Mouse (Mus musculus) left cerebral cortex, postnatal 36 days (tissue): Measurements from ENCODE around the gene Cel. TPM values are rescaled to one million over a fixed set of nuclear protein-coding genes. Genes with fewer than 3 reads are reported as not detected.

Experiments used
- DNase-seq, 2 experiments: peaks; one replicate each; pipeline ENCODE4 v3.0.0; 2021 to 2022; ENCODE audit warnings: low spot score in 2 of 2, mixed read lengths in 1 of 2
- intact Hi-C: fragments of 180-260 bp; cut with DNase I; formaldehyde crosslinking; loops from one replicate; pipeline ENCODE4 v1.15.1; 2025
- total RNA-seq, 2 experiments: library from RNA; stranded (reverse); gene quantifications; 2 replicates each; pipeline ENCODE4 v1.2.3; 2021

Gene Cel
- total RNA-seq: not detected

GRCm38 (mm10) chr2:28563303-28563702 lies at the start of gene Cel:
Gene Cel (minus strand): TSS chr2:28563403.
- no peak for DNase-seq
- intact Hi-C loops: no loop called here

GRCm38 (mm10) chr2:28612436-28613063 lies 49.3 kb upstream of the Cel start:
- intact Hi-C loops: no loop called here
- DNase-seq: no peak

GRCm38 (mm10) chr2:28611407-28611787 lies 48.2 kb upstream of the Cel start:
- no peak for DNase-seq
- intact Hi-C loops: no loop called here

DNA sequence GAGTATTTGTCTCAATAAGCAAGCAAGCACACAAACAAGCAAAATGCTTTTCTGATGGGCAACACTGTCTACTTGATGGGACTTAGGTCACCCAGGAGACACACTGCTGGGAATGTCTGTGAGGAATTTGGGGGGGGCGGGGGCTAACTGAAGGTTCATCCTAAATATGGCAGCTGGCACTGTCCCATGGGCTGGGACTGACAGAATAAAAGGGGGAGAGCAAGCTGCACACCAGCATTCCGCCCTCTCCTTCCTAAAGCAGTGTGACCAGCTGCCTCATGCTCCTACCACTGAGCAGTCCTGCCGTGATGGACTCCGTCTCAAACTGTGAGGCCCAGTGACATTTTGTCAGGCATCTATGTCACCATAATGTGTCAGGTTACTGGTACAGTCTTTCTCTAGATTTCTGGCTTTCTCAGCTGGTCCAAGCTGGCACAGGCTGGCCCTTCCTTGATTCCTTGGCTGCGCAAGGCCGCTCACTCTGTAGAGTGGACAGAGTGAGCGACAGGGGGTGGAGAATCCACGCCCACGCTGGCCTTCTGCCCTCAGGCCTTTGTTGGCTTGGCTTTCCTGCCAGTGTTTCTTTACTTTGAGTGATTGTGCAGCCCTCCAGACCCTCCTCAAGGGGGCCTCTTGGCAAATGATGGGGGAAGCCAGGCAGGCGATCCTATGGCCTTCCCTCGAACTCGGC lies 47.7 kb upstream of the Cel start:
- DNase-seq: no peak
- intact Hi-C loops: no loop called here

GRCm38 (mm10) chr2:28609851-28610250 lies 46.6 kb upstream of the Cel start:
- intact Hi-C loops: no loop called here
- DNase-seq: no peak

GRCm38 (mm10) chr2:28607341-28608165 lies 44.4 kb upstream of the Cel start:
- DNase-seq: no peak
- intact Hi-C loops: no loop called here

DNA sequence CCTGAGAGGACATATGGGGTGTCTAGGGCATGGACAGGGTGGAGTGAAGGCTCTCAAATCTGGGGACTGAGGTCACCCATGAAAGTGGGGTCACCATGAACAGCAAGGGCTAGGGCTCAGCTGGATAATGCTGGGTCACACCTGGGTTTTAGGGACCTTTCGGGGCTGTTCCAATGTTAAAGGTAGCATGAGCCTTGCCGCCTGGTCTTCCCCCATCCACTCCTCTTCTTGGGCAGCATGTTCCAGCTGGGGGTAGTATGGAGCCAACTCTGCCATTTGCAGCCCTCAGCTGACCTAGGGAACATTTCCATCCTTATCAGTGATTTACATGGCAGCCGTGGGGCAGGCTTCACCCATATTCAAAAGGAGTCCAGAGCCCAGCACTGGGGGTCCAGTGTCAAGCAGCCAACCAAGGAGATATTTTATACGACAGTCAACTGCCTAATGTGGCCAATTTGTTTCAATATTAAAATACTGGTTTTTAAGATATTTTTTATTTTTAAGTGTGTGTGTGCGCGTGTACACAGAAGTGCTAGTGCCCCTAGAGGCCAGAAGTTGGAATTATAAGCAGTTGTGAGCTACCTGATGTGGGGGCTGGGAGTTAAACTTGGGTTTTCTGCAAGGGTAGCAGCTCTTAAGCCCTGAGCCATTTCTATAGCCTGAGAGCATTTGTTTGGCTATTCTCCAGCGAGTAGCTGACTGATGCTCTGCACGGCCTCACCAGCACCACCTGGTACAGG lies 43.6 kb upstream of the Cel start:
- DNase-seq: no peak
- intact Hi-C loops: no loop called here

DNA sequence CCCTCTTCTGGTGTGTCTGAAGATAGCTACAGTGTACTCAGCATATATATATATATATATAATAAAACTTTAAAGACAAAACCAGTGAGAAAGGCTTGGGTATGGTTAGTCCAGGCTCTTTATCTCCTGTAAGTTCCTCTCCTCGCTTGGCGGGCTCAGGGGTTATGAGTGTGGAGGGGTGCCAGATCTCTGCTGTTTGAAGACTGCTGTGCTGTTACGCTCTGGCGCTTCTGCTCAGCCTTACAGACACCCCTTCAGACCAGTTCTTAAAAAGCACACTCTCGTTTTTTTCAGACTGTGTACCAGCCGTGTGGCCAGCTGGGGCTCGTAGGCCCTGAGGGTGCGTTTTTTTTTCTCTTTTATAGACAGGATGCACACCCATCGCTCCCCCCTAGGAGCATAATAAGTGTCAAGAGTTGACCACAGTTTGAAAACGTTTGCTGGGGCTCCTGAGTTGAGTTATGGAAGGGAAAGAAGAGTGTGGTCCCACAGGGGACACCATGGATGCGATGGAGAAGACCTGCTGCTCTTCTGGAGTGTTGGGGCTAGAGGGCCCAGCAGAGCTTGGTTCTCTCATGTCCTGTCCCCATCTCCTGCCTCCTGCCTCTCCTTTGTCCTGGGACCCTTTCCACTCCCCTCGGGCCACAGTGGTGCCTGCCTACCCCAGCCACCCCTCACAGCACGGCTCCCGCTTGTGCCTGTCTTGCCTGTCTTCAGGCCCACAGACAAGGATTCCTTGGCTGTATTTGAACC lies 42.8 kb upstream of the Cel start:
- intact Hi-C loops: no loop called here
- DNase-seq: no peak

DNA sequence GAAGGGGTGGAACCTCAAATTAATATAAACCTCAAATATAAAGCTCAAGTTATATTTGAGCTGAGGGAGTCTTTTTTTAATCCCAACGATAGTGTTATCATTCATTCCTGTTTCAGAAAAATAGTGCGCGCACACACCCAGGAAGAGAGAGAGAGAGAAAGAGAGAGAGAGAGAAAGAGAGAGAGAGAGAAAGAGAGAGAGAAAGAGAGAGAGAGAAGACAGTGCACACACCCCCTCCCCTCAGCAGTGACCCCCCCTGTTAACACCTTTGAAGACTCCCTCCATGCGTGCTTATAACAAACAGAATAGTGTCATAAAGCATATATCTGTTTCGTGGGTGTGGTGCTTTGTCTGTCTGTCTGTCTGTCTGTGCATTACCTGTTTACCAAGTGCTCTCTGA lies 40.3 kb upstream of the Cel start:
- intact Hi-C loops: no loop called here
- no peak for DNase-seq

DNA sequence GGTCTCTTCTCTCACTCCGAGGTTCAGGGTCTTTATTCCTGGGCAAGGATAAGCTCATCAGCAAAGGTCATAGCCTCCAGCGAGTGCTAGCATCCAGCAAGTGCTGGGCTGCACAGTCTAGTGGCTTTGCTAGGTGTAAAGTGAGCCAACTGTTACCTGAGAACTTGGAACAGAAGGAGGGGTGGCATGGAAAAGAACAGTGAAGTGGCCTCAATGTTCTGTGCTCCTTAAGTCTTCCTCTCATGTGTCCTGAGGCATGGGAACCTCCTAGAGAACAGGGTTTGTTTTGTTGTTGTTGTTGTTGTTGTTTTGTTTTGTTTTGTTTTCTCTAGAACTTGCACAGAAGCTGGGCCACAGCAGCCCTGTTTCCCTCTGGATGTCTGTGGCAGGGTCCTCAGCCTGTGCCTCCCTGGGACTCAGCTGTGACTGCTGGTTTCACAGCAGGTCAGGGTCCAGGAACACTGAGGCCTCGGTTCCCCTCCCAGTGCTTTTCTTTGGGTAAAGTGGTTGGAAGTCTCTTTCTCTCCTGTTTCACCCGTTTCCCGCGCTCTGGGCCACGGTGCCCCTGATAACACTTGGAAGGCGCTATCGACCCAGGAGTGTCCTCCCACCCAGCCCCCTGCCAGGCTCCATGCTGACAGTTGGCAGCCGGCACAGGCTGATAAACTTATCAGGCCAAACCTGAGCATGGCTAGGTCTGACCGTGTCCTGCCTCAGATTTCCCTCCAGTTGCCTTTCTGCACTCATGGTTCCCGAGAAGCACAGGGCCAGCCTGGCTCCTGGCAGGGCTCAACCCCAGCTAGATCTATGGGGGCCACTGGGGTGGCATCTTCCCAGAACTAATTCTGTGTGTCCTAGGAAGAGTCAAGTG lies 38.8 kb upstream of the Cel start:
- no peak for DNase-seq
- intact Hi-C loops: no loop called here

DNA sequence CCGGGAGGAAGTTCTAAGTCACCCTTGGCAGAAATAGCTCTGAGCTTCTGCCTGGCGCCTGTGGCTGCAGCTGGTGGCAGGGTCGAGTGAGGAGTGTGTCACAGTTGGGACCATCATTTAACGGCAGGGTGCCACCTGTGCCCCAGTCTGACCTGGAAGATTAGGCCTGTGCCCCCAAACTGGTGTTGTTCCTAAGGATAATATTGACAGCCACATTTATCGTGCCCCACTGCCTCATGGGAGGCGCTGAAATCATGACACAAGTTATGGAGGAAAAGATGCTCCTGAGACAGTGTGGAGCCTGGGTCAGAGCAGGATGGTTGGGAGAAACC lies 36.3 kb upstream of the Cel start:
- no peak for DNase-seq
- intact Hi-C loops: no loop called here

DNA sequence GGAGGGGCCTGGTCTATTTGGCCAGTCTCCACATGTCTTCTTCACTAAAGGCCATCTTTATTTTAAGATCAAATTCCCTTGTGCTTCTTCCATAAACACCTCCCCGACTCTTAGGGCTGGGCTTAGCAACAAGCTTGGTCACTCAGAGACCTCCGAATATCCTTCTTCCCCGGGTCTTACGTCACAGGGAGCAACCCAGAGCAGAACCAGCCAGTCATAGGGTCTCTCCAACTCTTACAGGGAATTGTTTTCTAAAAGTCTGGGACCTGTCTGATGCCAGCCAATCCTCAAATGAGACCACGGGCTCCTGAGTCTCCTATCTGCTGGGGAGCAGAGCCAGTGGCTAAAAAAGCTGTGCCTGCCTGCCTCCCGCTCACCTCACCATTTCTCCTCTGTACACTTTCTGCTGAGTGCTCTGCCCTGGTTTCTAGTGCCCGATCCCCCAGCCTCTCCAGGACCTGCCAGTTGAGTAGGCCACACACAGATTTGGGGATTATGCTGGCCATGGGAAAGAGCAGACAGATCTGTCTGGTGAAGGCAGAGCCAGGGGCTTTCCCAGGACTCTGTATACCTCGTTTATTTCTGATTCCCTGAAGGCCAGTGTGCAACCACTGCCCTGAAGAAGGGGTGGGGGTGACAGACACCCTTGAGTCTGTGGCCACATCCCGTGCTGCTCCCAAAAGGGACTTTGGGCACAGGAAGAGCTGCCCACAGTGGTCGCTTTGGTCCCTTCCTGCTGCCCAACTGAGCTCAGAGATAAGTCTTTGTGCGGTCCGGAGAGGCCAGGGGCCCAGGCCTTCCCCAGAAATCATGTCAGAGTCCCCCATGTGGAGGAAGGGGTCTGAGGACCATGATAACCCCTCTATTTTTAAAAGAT lies 35.7 kb upstream of the Cel start:
- intact Hi-C loops: no loop called here
- DNase-seq: no peak

GRCm38 (mm10) chr2:28597733-28598547 lies 34.7 kb upstream of the Cel start:
- intact Hi-C loops: no loop called here
- no peak for DNase-seq

DNA sequence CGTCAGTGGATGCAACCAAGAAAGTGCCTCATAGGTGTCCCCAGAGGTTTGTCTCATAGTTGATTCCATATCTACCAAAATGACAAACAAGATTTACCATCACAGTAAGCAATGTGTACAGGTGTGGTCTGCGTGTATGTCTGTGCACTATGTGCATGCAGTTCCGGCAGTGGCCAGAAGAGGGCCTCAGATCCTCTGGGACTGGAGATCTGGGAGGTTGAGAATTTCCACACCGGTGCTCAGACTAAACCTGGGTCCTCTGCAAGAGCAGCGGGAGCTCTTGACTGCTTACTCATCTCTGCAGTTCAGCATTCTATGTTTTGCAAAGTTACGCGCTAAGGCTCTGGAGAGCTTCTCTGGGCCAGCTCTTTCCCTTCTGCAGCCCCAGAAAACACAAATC lies 33.8 kb upstream of the Cel start:
- no peak for DNase-seq
- intact Hi-C loops: no loop called here

- no peak for DNase-seq
- intact Hi-C loops: no loop called here
Measured at GRCm38 (mm10) chr2:28596021-28596420, 32.8 kb upstream of the Cel start.

DNA sequence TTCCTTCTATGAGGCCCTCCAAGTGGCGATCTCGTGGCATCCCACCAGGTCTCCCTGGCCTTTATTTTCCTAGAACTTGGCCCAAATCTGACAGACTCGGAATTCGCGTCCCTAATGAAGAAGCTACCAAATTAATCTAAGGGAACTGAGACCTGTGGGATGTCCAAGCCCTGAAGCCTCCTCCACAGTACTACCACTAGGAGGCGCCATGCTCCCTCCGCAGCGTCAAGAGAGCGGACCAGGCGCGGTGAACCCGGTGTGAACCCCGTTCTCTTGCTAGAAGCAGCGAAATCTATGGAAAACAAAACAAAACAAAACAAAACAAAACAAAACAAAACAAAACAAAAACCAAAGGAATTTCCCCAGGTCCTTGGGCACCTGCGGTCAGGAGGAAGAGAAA lies 29.6 kb upstream of the Cel start:
- intact Hi-C loops: loop anchor here (2.0 kb wide), 1 partner anchor 30 kb away; no protein-coding TSS in a partner anchor
- DNase-seq: no peak

GRCm38 (mm10) chr2:28591479-28591878 lies 28.3 kb upstream of the Cel start:
- no peak for DNase-seq
- intact Hi-C loops: no loop called here
